Mouse (Mus musculus): ENCODE data around the gene Olfr159. TPM values are rescaled to one million over a fixed set of nuclear protein-coding genes. Genes with fewer than 3 reads are reported as not detected.
"Not testable (repeated sequence)": the region's sequence is repeated elsewhere in the genome, so short reads cannot be mapped to it uniquely, and the experiment has no call there.

Gene Olfr159
- not detected in 2 replicates for polyA plus RNA-seq (2014; fragmentation: Nextera tagmentation; extraction: Ambion mirVana)

DNA sequence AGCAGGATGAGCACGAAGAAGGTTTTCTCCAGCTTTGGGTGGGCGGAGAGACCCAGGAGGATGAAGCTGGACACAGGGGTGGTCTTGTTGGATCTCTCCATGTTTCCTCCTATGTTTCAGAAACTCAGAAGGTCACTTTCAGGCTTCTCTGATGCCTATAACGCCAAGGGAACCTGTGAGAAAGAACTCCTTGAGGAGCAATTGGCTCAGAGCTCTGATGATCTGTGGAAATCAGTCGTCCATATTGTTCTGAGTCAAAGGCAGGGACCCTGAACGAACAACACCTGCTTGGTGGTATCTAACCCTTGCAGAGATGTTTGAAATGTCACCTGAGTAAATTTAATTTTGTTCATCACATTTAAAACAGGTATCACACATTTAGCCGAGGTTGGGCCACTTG is at the start of gene Olfr159:
TSS of gene Olfr159 (minus strand) at position 101 of the 400 bp plus-strand sequence.
- H3K4me3 ChIP-seq (ENCODE audit: low read depth, low read length) = no peak within 1 kb of the TSS
- H3K9ac ChIP-seq (ENCODE audit: low read length) = no peak within 1 kb of the TSS
- H3K27me3 ChIP-seq (ENCODE audit: control insufficient read depth, insufficient read depth, low read length) = no peaks in the 10 kb centered on the region
- DNase-seq (ENCODE audit: low spot score) = no peak
- no peaks in the 10 kb centered on the region for H3K9me3 ChIP-seq (ENCODE audit: control insufficient read depth, low read length)
- WGBS = 86% methylated on average over 6 of the region's 6 CpGs
- H3K36me3 ChIP-seq (ENCODE audit: control insufficient read depth, insufficient read depth, low read length) = no peaks in the 10 kb centered on the region
- ATAC-seq (replicated peaks; ENCODE audit: low FRiP score) = no peak
- no peaks in the 10 kb centered on the region for H3K4me1 ChIP-seq (replicated peaks; ENCODE audit: control insufficient read depth, insufficient read depth, low read length)
- no peak within 1 kb of the TSS for H3K4me2 ChIP-seq (ENCODE audit: low read depth, low read length, severe bottlenecking)
- H3K27ac ChIP-seq (ENCODE audit: low read depth, low read length) = no peak within 1 kb of the TSS

DNA sequence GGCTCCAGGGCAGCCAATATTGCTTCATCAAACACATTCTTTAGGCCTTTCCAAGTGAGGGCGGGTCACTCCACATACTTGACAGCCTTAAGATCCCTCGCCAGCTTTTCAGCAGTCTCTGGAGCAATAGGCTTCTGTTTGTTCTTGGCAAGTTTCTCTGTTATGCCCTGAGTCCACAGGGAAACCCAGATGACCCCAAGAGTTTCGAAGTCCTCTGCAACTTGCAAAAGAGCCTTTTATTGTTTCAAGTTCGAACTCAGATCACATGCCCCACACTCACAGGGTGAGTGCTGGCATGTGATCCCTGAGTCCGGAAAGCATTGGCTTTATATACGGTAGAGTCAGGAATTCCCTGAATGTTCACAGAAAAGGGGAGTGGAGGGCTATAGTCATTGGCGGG is 28.1 kb upstream of the Olfr159 start:
- DNase-seq (ENCODE audit: low spot score) (no peak), ATAC-seq (replicated peaks; ENCODE audit: low FRiP score) (no peak)
- Histone ChIP-seq H3K27me3 (ENCODE audit: control insufficient read depth, insufficient read depth, low read length) (no peaks in the 10 kb centered on the region), H3K4me2 (ENCODE audit: low read depth, low read length, severe bottlenecking) (no peak overlapping the region), H3K36me3 (ENCODE audit: control insufficient read depth, insufficient read depth, low read length) (no peaks in the 10 kb centered on the region), H3K4me3 (ENCODE audit: low read depth, low read length) (no peak overlapping the region), H3K9ac (ENCODE audit: low read length) (no peak overlapping the region), H3K27ac (ENCODE audit: low read depth, low read length) (no peak overlapping the region), H3K4me1 (replicated peaks; ENCODE audit: control insufficient read depth, insufficient read depth, low read length) (no peaks in the 10 kb centered on the region), H3K9me3 (ENCODE audit: control insufficient read depth, low read length) (no peaks in the 10 kb centered on the region; the same call in 1 of the 2 replicates)
- WGBS = 82% methylated on average over 7 of the region's 7 CpGs

DNA sequence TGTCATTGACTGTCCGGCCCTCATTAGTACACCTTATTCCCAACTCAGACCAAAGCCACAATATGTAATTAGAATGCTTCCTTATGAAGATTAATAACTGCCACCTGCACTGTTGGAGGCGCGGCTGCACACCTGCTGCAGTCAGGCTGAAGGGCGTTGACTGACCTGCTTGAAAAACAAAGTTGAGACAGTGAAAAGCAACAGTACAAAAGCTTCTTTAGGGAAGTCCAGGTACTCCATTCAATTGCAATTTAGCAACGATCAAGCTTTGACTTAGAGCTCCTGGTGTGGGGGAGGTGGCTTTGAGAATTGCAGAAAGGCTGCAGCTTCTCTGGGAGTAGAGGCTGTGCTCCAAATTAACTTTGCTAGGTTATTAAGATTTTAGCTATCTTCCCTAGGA is 25.0 kb upstream of the Olfr159 start:
- not testable (repeated sequence) for ATAC-seq (replicated peaks; ENCODE audit: low FRiP score); H3K27ac ChIP-seq (ENCODE audit: low read depth, low read length); DNase-seq (ENCODE audit: low spot score); H3K9ac ChIP-seq (ENCODE audit: low read length); H3K4me1 ChIP-seq (replicated peaks; ENCODE audit: control insufficient read depth, insufficient read depth, low read length); H3K27me3 ChIP-seq (ENCODE audit: control insufficient read depth, insufficient read depth, low read length); H3K4me2 ChIP-seq (ENCODE audit: low read depth, low read length, severe bottlenecking); H3K36me3 ChIP-seq (ENCODE audit: control insufficient read depth, insufficient read depth, low read length); H3K4me3 ChIP-seq (ENCODE audit: low read depth, low read length); H3K9me3 ChIP-seq (ENCODE audit: control insufficient read depth, low read length)
- 82% methylated on average over 5 of the region's 5 CpGs for WGBS

DNA sequence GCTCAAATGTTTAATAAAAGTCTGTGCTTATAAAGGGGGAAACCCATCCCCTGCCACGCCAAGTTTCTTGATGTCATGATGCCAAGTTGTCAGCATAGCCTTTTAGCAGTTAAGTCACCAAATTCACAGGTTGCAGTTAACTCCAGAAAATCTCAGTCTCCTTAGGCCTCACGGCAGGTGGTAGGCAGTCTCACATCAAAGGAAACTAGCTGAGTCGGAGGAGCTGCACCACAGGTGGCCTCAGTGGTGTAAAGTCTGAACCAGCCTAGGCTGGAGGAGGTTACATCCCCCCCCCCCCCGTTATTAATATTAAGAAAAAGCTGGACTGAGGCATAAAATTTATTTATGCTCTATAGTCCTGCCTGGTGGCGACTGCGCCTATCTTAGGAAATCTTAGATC is 24.5 kb upstream of the Olfr159 start:
- no peaks in the 10 kb centered on the region for H3K27me3 ChIP-seq (ENCODE audit: control insufficient read depth, insufficient read depth, low read length)
- 81% methylated on average over 6 of the region's 6 CpGs for WGBS
- H3K4me3 ChIP-seq (ENCODE audit: low read depth, low read length) = no peak overlapping the region
- DNase-seq (ENCODE audit: low spot score) = no peak
- H3K36me3 ChIP-seq (ENCODE audit: control insufficient read depth, insufficient read depth, low read length) = no peaks in the 10 kb centered on the region
- no peaks in the 10 kb centered on the region; the same call in 1 of the 2 replicates for H3K9me3 ChIP-seq (ENCODE audit: control insufficient read depth, low read length)
- no peaks in the 10 kb centered on the region for H3K4me1 ChIP-seq (replicated peaks; ENCODE audit: control insufficient read depth, insufficient read depth, low read length)
- no peak for ATAC-seq (replicated peaks; ENCODE audit: low FRiP score)
- H3K4me2 ChIP-seq (ENCODE audit: low read depth, low read length, severe bottlenecking) = no peak overlapping the region
- no peak overlapping the region for H3K9ac ChIP-seq (ENCODE audit: low read length)
- no peak overlapping the region for H3K27ac ChIP-seq (ENCODE audit: low read depth, low read length)

DNA sequence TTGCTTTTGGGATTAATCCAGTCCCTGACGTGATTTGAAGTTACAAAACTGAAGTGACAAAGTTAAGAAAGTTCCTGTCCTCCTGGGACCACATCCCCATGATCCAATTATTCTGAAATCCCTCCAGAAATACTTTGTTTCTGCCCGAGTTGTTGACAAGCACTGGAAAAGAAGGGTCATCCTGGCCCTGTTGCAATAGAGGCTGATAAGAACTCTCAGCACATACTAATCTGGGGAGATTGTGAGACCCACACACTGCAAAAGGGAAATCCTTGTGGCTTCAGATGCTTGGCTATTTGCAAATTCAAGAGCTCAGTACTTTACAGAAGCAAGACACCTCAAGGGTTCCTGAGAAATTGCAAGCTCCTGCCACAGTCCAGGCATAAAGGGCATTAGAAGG is 1.5 kb upstream of the Olfr159 start:
- H3K27me3 ChIP-seq (ENCODE audit: control insufficient read depth, insufficient read depth, low read length) = no peaks in the 10 kb centered on the region
- WGBS = 20% methylated on average over 2 of the region's 2 CpGs
- no peak overlapping the region for H3K4me2 ChIP-seq (ENCODE audit: low read depth, low read length, severe bottlenecking)
- DNase-seq (ENCODE audit: low spot score) (no peak), ATAC-seq (replicated peaks; ENCODE audit: low FRiP score) (no peak)
- H3K36me3 ChIP-seq (ENCODE audit: control insufficient read depth, insufficient read depth, low read length) = no peaks in the 10 kb centered on the region
- no peaks in the 10 kb centered on the region for H3K9me3 ChIP-seq (ENCODE audit: control insufficient read depth, low read length)
- H3K27ac ChIP-seq (ENCODE audit: low read depth, low read length) = no peak overlapping the region
- H3K4me1 ChIP-seq (replicated peaks; ENCODE audit: control insufficient read depth, insufficient read depth, low read length) = no peaks in the 10 kb centered on the region
- H3K9ac ChIP-seq (ENCODE audit: low read length) = no peak overlapping the region
- no peak overlapping the region for H3K4me3 ChIP-seq (ENCODE audit: low read depth, low read length)

DNA sequence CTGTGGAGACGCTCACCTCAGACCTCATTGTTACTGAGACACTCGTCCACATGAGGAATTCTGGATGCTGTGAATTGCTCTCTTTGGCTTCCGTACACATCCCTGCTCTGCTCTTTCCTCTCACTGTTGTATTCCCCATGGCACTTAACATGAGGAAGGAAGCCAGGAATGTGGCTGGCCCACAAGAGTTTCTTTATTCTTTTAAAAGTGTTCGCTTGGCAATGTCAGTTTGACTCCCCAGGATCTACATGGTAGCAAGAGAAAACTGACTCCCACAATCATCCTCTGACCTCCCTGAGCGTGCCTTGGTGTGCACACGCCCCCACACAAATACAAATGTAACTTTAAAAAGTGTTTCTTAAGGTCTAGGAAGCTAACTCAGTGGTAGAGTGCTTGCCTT is 817 bp upstream of the Olfr159 start:
- Histone ChIP-seq H3K9me3 (ENCODE audit: control insufficient read depth, low read length) (no peaks in the 10 kb centered on the region), H3K27me3 (ENCODE audit: control insufficient read depth, insufficient read depth, low read length) (no peaks in the 10 kb centered on the region), H3K4me2 (ENCODE audit: low read depth, low read length, severe bottlenecking) (no peak overlapping the region), H3K27ac (ENCODE audit: low read depth, low read length) (no peak overlapping the region), H3K9ac (ENCODE audit: low read length) (no peak overlapping the region), H3K36me3 (ENCODE audit: control insufficient read depth, insufficient read depth, low read length) (no peaks in the 10 kb centered on the region), H3K4me3 (ENCODE audit: low read depth, low read length) (no peak overlapping the region), H3K4me1 (replicated peaks; ENCODE audit: control insufficient read depth, insufficient read depth, low read length) (no peaks in the 10 kb centered on the region)
- DNase-seq (ENCODE audit: low spot score) (no peak), ATAC-seq (replicated peaks; ENCODE audit: low FRiP score) (no peak)
- 61% methylated on average over 6 of the region's 6 CpGs for WGBS

DNA sequence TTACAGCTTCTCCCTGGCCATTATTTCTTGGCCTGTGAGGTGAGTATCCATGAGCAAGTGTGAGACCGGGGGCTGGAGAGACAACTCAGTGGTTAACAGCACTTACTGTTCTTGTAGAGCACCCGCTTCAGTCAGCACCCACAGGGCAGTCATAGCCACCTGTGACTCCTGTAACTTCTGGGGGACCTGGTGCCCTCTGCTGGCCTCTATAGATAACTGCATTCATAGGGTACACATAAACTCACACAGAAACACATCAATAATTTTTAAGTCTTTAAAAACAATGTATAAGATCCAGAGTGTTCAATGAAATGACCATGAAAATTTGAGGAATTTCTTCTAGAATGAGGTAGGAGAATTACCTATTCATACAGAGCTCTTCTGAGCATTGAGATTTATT is 1.4 kb downstream of the Olfr159 start:
- no peak for ATAC-seq (replicated peaks; ENCODE audit: low FRiP score)

DNA sequence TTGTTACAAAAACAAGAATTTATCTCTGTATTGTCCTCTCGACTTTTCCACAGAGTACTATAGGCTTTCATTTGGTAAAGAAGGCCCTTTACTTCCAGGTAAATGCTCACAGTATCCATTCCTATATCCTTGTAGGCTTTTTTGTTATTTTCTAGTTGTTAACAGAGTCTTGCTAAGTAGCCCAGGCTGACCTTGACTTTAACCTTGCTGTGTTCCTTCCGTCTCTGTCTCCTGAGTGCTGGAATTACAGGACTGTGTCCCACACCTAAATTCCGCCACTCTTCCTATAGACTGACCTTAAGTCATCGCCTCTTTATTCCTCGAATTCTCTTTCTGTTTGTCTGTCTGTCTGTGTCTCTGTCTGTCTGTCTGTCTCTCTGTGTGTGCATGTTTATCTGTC is 2.5 kb downstream of the Olfr159 start:
- H3K4me1 ChIP-seq (replicated peaks; ENCODE audit: control insufficient read depth, insufficient read depth, low read length) = no peaks in the 10 kb centered on the region
- H3K36me3 ChIP-seq (ENCODE audit: control insufficient read depth, insufficient read depth, low read length) = no peaks in the 10 kb centered on the region
- no peak for DNase-seq (ENCODE audit: low spot score)

More for the DNA sequence above, 1.4 kb downstream of the Olfr159 start:
- Histone ChIP-seq H3K36me3 (ENCODE audit: control insufficient read depth, insufficient read depth, low read length) (no peaks in the 10 kb centered on the region), H3K9me3 (ENCODE audit: control insufficient read depth, low read length) (no peaks in the 10 kb centered on the region), H3K27ac (ENCODE audit: low read depth, low read length) (no peak overlapping the region), H3K27me3 (ENCODE audit: control insufficient read depth, insufficient read depth, low read length) (no peaks in the 10 kb centered on the region), H3K4me1 (replicated peaks; ENCODE audit: control insufficient read depth, insufficient read depth, low read length) (no peaks in the 10 kb centered on the region), H3K4me2 (ENCODE audit: low read depth, low read length, severe bottlenecking) (no peak overlapping the region), H3K4me3 (ENCODE audit: low read depth, low read length) (no peak overlapping the region), H3K9ac (ENCODE audit: low read length) (no peak overlapping the region)
- 93% methylated on average over 2 of the region's 2 CpGs for WGBS
- no peak for DNase-seq (ENCODE audit: low spot score)

DNA sequence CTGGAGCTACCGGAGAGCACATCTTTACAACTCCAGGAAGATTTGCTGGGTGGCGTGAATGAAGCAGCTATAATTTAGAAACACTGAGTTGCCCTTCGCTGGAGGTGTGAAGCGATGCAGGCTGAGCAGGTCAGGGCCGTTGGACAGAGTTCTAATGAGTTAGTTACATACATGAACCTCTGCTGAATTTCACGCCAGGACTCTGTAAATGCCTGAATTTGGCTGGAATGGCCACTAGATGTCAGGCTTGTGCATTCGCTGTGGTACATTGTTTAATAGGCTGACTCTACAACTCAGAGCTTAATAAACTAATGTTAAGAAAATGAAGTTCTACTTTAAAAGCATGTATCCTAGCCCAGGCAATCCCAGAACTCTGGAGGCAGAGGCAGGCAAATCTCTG is 7.4 kb downstream of the Olfr159 start:
- DNase-seq (ENCODE audit: low spot score) (peak; percentile 61), ATAC-seq (replicated peaks; ENCODE audit: low FRiP score) (no peak)
- Histone ChIP-seq H3K4me2 (ENCODE audit: low read depth, low read length, severe bottlenecking) (no peak overlapping the region), H3K4me1 (replicated peaks; ENCODE audit: control insufficient read depth, insufficient read depth, low read length) (no peaks in the 10 kb centered on the region), H3K27me3 (ENCODE audit: control insufficient read depth, insufficient read depth, low read length) (no peaks in the 10 kb centered on the region), H3K9me3 (ENCODE audit: control insufficient read depth, low read length) (no peaks in the 10 kb centered on the region), H3K36me3 (ENCODE audit: control insufficient read depth, insufficient read depth, low read length) (no peaks in the 10 kb centered on the region), H3K27ac (ENCODE audit: low read depth, low read length) (no peak overlapping the region), H3K4me3 (ENCODE audit: low read depth, low read length) (no peak overlapping the region), H3K9ac (ENCODE audit: low read length) (no peak overlapping the region)
- 28% methylated on average over 7 of the region's 7 CpGs for WGBS

More for the DNA sequence above, 2.5 kb downstream of the Olfr159 start:
- Histone ChIP-seq H3K4me3 (ENCODE audit: low read depth, low read length) (no peak overlapping the region), H3K4me2 (ENCODE audit: low read depth, low read length, severe bottlenecking) (no peak overlapping the region), H3K9me3 (ENCODE audit: control insufficient read depth, low read length) (no peaks in the 10 kb centered on the region), H3K27me3 (ENCODE audit: control insufficient read depth, insufficient read depth, low read length) (no peaks in the 10 kb centered on the region), H3K27ac (ENCODE audit: low read depth, low read length) (no peak overlapping the region), H3K9ac (ENCODE audit: low read length) (no peak overlapping the region)
- no peak for ATAC-seq (replicated peaks; ENCODE audit: low FRiP score)
- 90% methylated on average over 5 of the region's 5 CpGs for WGBS

All from forebrain, embryonic 11.5 days (tissue).